Mouse (Mus musculus) ES-E14 (cell line): ENCODE results near the gene Per1.

Source experiments
- CHD2 ChIP-seq: IDR thresholded peaks from 2 replicates; pipeline ENCODE4 v1.6.1; 2014; ENCODE audit warnings: mild to moderate bottlenecking, low read depth, low read length, inconsistent platforms
- HCFC1 ChIP-seq: IDR thresholded peaks from 2 replicates; pipeline ENCODE4 v1.6.1; 2012; ENCODE audit warnings: low read length, inconsistent platforms, borderline replicate concordance; ENCODE audit not compliant: insufficient read depth

- TF ChIP-seq HCFC1 (no peak), CHD2 (no peak)
Measured at GRCm38 (mm10) chr11:69095511-69096231, 654 bp downstream of the Per1 start.
